Mouse (Mus musculus) retina, postnatal 1 day (tissue): ENCODE measurements around the gene Gid8.
"Not testable (repeated sequence)": the region's sequence is repeated elsewhere in the genome, so short reads cannot be mapped to it uniquely, and the experiment has no call there.

ENCODE experiments used
- DNase-seq: peaks from one replicate; pipeline ENCODE4 v3.0.0-alpha.2; 2012

Gid8 gene

GRCm38 (mm10) chr2:180710276-180711155 lies 599 bp downstream of the Gid8 start:
- no peak for DNase-seq

GRCm38 (mm10) chr2:180711527-180711926 lies 1.6 kb downstream of the Gid8 start:
- no peak for DNase-seq

GRCm38 (mm10) chr2:180712037-180712689 lies 2.2 kb downstream of the Gid8 start:
- DNase-seq, result no peak

- DNase-seq, result not testable (repeated sequence)
These were observed 12.8 kb downstream of the Gid8 start for GRCm38 (mm10) chr2:180722748-180723147.

- DNase-seq, result no peak
These were observed 13.9 kb downstream of the Gid8 start for GRCm38 (mm10) chr2:180723865-180724264.

GRCm38 (mm10) chr2:180724585-180725413 lies 14.9 kb downstream of the Gid8 start, which contains the start of gene Slc17a9:
Slc17a9 (plus strand) TSS chr2:180725263.
- peak; percentile 15 for DNase-seq

- no peak for DNase-seq
These were observed 15.5 kb downstream of the Gid8 start for GRCm38 (mm10) chr2:180725414-180725778.

GRCm38 (mm10) chr2:180725856-180726629 lies 16.1 kb downstream of the Gid8 start:
- no peak for DNase-seq

GRCm38 (mm10) chr2:180726658-180727442 lies 16.9 kb downstream of the Gid8 start:
- no peak for DNase-seq

- DNase-seq, result no peak
These were observed 17.7 kb downstream of the Gid8 start for GRCm38 (mm10) chr2:180727613-180728021.

- DNase-seq, result no peak
These were observed 21.1 kb downstream of the Gid8 start for GRCm38 (mm10) chr2:180731036-180731435.

- no peak for DNase-seq
These were observed 22.1 kb downstream of the Gid8 start for GRCm38 (mm10) chr2:180731984-180732383.

- DNase-seq, result no peak
These were observed 25.3 kb downstream of the Gid8 start for GRCm38 (mm10) chr2:180735232-180735631.

GRCm38 (mm10) chr2:180737984-180738383 lies 28.1 kb downstream of the Gid8 start:
- no peak for DNase-seq

GRCm38 (mm10) chr2:180740349-180740748 lies 30.4 kb downstream of the Gid8 start:
- no peak for DNase-seq

- no peak for DNase-seq
These were observed 31.5 kb downstream of the Gid8 start for GRCm38 (mm10) chr2:180741421-180741820.

- DNase-seq, result no peak
These were observed 32.9 kb downstream of the Gid8 start for GRCm38 (mm10) chr2:180742820-180743219.

GRCm38 (mm10) chr2:180743321-180743720 lies 33.4 kb downstream of the Gid8 start:
- no peak for DNase-seq

GRCm38 (mm10) chr2:180745248-180745927 lies 35.5 kb downstream of the Gid8 start:
- peak; percentile 87 for DNase-seq

GRCm38 (mm10) chr2:180746569-180747192 lies 36.8 kb downstream of the Gid8 start:
- peak; percentile 35 for DNase-seq
